8 mouse cellular contexts compared by ENCODE assay signal in the genomic region with DNA sequence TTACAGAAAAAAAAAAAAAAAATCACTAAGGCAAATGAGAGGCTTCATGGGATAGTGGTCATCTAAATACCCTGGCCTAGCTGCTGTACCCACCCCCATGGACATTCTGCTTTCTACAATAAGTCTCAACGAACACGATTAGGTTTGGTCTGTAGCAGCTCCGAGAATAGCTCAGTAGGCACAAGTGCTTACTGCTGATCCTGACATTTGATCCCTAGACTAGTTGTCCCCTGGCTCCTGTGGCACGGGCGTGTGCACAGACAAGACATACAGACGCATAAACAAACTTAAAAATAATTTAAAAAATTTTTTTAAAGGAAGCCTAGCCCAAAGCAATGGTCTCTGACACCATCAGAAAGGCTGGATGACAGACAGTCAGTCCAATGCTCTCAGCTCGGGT. TPM values are rescaled to one million over a fixed set of nuclear protein-coding genes. Genes with fewer than 3 reads are reported as not detected.
A peak's percentile ranks its signal among the peaks of the same experiment; 100 is the strongest.
DNase-seq lines count a peak whose midpoint lies in the region; ATAC-seq and TF ChIP-seq lines count a peak whose summit lies in the region.

No protein-coding gene starts in this region.

- intact Hi-C loops in left cerebral cortex, adult 2 months (cut with DNase I) = no loop called here

- peak overlapping the region; percentile 88 for H3K4me3 ChIP-seq in left cerebral cortex, adult 2 months
- H3K4me3 ChIP-seq in embryonic facial prominence, embryonic 11.5 days (ENCODE audit: low read depth, low read length) = peak overlapping the region; percentile 83
- H3K4me3 ChIP-seq in intestine, embryonic 14.5 days (ENCODE audit: low read depth, low read length) = peak overlapping the region; percentile 91
- peak overlapping the region; percentile 85 for H3K4me3 ChIP-seq in neural tube, embryonic 12.5 days

- H3K4me1 ChIP-seq in embryonic facial prominence, embryonic 11.5 days (ENCODE audit: control insufficient read depth, insufficient read depth, low read length) = no peaks in the 10 kb centered on the region
- peaks cover 12% of the 10 kb centered on the region for H3K4me1 ChIP-seq in intestine, embryonic 14.5 days (replicated peaks; ENCODE audit: control insufficient read depth, insufficient read depth, low read length)
- peaks cover 9% of the 10 kb centered on the region for H3K4me1 ChIP-seq in neural tube, embryonic 12.5 days

- TF ChIP-seq CTCF in left cerebral cortex, adult 2 months (IDR thresholded peaks at IDR 0.05) = no peak

- no peaks in the 10 kb centered on the region for H3K36me3 ChIP-seq in embryonic facial prominence, embryonic 11.5 days (replicated peaks; ENCODE audit: control insufficient read depth, insufficient read depth, low read depth, low read length)
- peaks cover 11% of the 10 kb centered on the region; the same call in 1 of the 2 replicates for H3K36me3 ChIP-seq in intestine, embryonic 14.5 days (ENCODE audit: control insufficient read depth, insufficient read depth, low read length)
- peaks cover 6% of the 10 kb centered on the region; the same call in 1 of the 2 replicates for H3K36me3 ChIP-seq in neural tube, embryonic 12.5 days

- no peaks in the 10 kb centered on the region for H3K27me3 ChIP-seq in embryonic facial prominence, embryonic 11.5 days (ENCODE audit: control insufficient read depth, insufficient read depth, low read length)
- H3K27me3 ChIP-seq in intestine, embryonic 14.5 days (replicated peaks; ENCODE audit: control insufficient read depth, insufficient read depth, low read length) = no peaks in the 10 kb centered on the region
- H3K27me3 ChIP-seq in neural tube, embryonic 12.5 days (replicated peaks) = no peaks in the 10 kb centered on the region

- 0 out of 2 replicates have a peak, but pooled peaks have one; percentile 2 for ATAC-seq in embryonic facial prominence, embryonic 11.5 days (replicated peaks; ENCODE audit: insufficient number of reproducible peaks, low FRiP score, low TSS enrichment, low read depth)
- peak; percentile 3; the same call in 1 of the 2 replicates for ATAC-seq in intestine, embryonic 14.5 days (replicated peaks; ENCODE audit: low FRiP score, low TSS enrichment, low read depth)
- peak; percentile 23 for ATAC-seq in neural tube, embryonic 12.5 days (ENCODE audit: low FRiP score, low read depth)
- ATAC-seq in megakaryocyte-erythroid progenitor cell, adult 5-6 weeks (replicated peaks; ENCODE audit: low FRiP score, low TSS enrichment, poor library complexity, severe bottlenecking) = no peak
- ATAC-seq in megakaryocyte progenitor cell, adult 5-6 weeks (replicated peaks; ENCODE audit: poor library complexity) = no peak

- DNase-seq in left cerebral cortex, adult 2 months (ENCODE audit: extremely low spot score in 1 of 2, low spot score in 2 of 2) = no peak
- no peak for DNase-seq in left cerebral cortex, adult 11 months (ENCODE audit: low spot score)
- DNase-seq in embryonic facial prominence, embryonic 11.5 days (ENCODE audit: low spot score) = peak; percentile 31
- no peak for DNase-seq in intestine, embryonic 14.5 days (ENCODE audit: low spot score)
- no peak for DNase-seq in ovary, postnatal 14 days (ENCODE audit: low spot score)

- H3K27ac ChIP-seq in left cerebral cortex, adult 2 months = peak overlapping the region; percentile 80
- H3K27ac ChIP-seq in embryonic facial prominence, embryonic 11.5 days (replicated peaks; ENCODE audit: low read depth, low read length) = no peak overlapping the region
- H3K27ac ChIP-seq in intestine, embryonic 14.5 days (ENCODE audit: low read depth) = peak overlapping the region; percentile 78; the same call in 1 of the 2 replicates
- H3K27ac ChIP-seq in neural tube, embryonic 12.5 days = no peak overlapping the region

- H3K9me3 ChIP-seq in embryonic facial prominence, embryonic 11.5 days (replicated peaks; ENCODE audit: control insufficient read depth, low read length) = no peaks in the 10 kb centered on the region
- H3K9me3 ChIP-seq in intestine, embryonic 14.5 days (ENCODE audit: control insufficient read depth, low read length) = no peaks in the 10 kb centered on the region
- no peaks in the 10 kb centered on the region for H3K9me3 ChIP-seq in neural tube, embryonic 12.5 days

- H3K4me2 ChIP-seq in embryonic facial prominence, embryonic 11.5 days (ENCODE audit: low read depth, low read length) = peak overlapping the region; percentile 68
- H3K4me2 ChIP-seq in intestine, embryonic 14.5 days (ENCODE audit: low read length) = peak overlapping the region; percentile 76
- peak overlapping the region; percentile 71 for H3K4me2 ChIP-seq in neural tube, embryonic 12.5 days (replicated peaks)

- no peak overlapping the region; the same call in 1 of the 2 replicates for H3K9ac ChIP-seq in embryonic facial prominence, embryonic 11.5 days (replicated peaks; ENCODE audit: low read length)
- peak overlapping the region; percentile 83 for H3K9ac ChIP-seq in intestine, embryonic 14.5 days (ENCODE audit: low read length)
- peak overlapping the region; percentile 91 for H3K9ac ChIP-seq in neural tube, embryonic 12.5 days

- WGBS in embryonic facial prominence, embryonic 11.5 days = 2% methylated on average over 7 of the region's 7 CpGs
- WGBS in intestine, embryonic 14.5 days = 10% methylated on average over 7 of the region's 7 CpGs
- WGBS in neural tube, embryonic 12.5 days = 4% methylated on average over 7 of the region's 7 CpGs

RNA-seq across cellular contexts. Expression of a gene that starts 0.6 kb away (rescaled TPM):
- total RNA-seq in left cerebral cortex, adult 2 months (2021) = 10 to 100 TPM; 49.8 to 56.5 TPM
- 94.2 and 96.6 TPM in 2 replicates for polyA plus RNA-seq in embryonic facial prominence, embryonic 11.5 days (2014; fragmentation: Nextera tagmentation; extraction: Ambion mirVana)
- polyA plus RNA-seq in intestine, embryonic 14.5 days (2014; fragmentation: Nextera tagmentation; extraction: Ambion mirVana) = 56.3 and 61.7 TPM in 2 replicates
- 121 and 124 TPM in 2 replicates for polyA plus RNA-seq in neural tube, embryonic 12.5 days (2016; fragmentation: Nextera tagmentation; extraction: Ambion mirVana)
- 1.4 and 5.1 TPM in 2 replicates for total RNA-seq in megakaryocyte-erythroid progenitor cell, adult 5-6 weeks (2014; fragmentation: Nextera tagmentation)
- 13.2 and 26.4 TPM in 2 replicates for total RNA-seq in megakaryocyte-erythroid progenitor cell, adult 5-6 weeks (2017)
- 18.6 and 26.6 TPM in 2 replicates for total RNA-seq in megakaryocyte progenitor cell, adult 5-6 weeks (2015)
- total RNA-seq in megakaryocyte progenitor cell, adult 5-6 weeks (2017) = 42.4 and 43.7 TPM in 2 replicates

Comparison
In these comparisons a context has a peak if more than half of its experiments do, and no peak if none do; other contexts are left out.
1. H3K27ac ChIP-seq: peak in left cerebral cortex, adult 2 months (single experiment) and intestine, embryonic 14.5 days (single experiment); none in embryonic facial prominence, embryonic 11.5 days (single experiment) and neural tube, embryonic 12.5 days (single experiment).
2. ATAC-seq: peak in embryonic facial prominence, embryonic 11.5 days (single experiment), intestine, embryonic 14.5 days (single experiment) and neural tube, embryonic 12.5 days (single experiment); none in megakaryocyte-erythroid progenitor cell, adult 5-6 weeks (single experiment) and megakaryocyte progenitor cell, adult 5-6 weeks (single experiment).
3. Peak in every context shown above with its lines, with median percentiles within 50 percentile points of each other: H3K4me3 ChIP-seq and H3K4me2 ChIP-seq.